Mouse (Mus musculus) neural tube, embryonic 10.5 days (tissue): ENCODE results near the gene Duxbl2.
"Not testable (repeated sequence)": the region's sequence is repeated elsewhere in the genome, so short reads cannot be mapped to it uniquely, and the experiment has no call there.

Source experiments
- DNase-seq: peaks from one replicate; pipeline ENCODE4 v3.0.0-alpha.2; 2017; ENCODE audit warnings: low spot score; ENCODE audit errors: extremely low spot score

Duxbl2 gene

GRCm38 (mm10) chr14:26118150-26118549 is at the start of gene Duxbl2:
Gene Duxbl2 (plus strand): TSS chr14:26118349.
- not testable (repeated sequence) for DNase-seq

- not testable (repeated sequence) for DNase-seq
Observed at GRCm38 (mm10) chr14:26076620-26077390, 41.3 kb upstream of the Duxbl2 start.

- not testable (repeated sequence) for DNase-seq
Observed at GRCm38 (mm10) chr14:26081216-26081615, 36.9 kb upstream of the Duxbl2 start, which contains the start of gene Cphx2. Gene Cphx2 (plus strand): TSS chr14:26081516.

GRCm38 (mm10) chr14:26081997-26082396 is 36.2 kb upstream of the Duxbl2 start, which contains the start of gene Cphx3:
Gene Cphx3 (plus strand): TSS chr14:26082297.
- not testable (repeated sequence) for DNase-seq

GRCm38 (mm10) chr14:26097622-26098021 is 20.5 kb upstream of the Duxbl2 start:
- not testable (repeated sequence) for DNase-seq

- DNase-seq: not testable (repeated sequence)
Observed at GRCm38 (mm10) chr14:26118550-26119000, 426 bp downstream of the Duxbl2 start.

GRCm38 (mm10) chr14:26119095-26119494 is 946 bp downstream of the Duxbl2 start:
- DNase-seq: not testable (repeated sequence)

- DNase-seq: not testable (repeated sequence)
Observed at GRCm38 (mm10) chr14:26147095-26147494, 28.9 kb downstream of the Duxbl2 start.

- not testable (repeated sequence) for DNase-seq
Observed at GRCm38 (mm10) chr14:26156032-26156431, 37.9 kb downstream of the Duxbl2 start.

- DNase-seq: not testable (repeated sequence)
Observed at GRCm38 (mm10) chr14:26161156-26161555, 43.0 kb downstream of the Duxbl2 start.

GRCm38 (mm10) chr14:26162423-26162822 is 44.3 kb downstream of the Duxbl2 start:
- not testable (repeated sequence) for DNase-seq

GRCm38 (mm10) chr14:26165266-26165665 is 47.1 kb downstream of the Duxbl2 start:
- not testable (repeated sequence) for DNase-seq

GRCm38 (mm10) chr14:26173955-26174354 is 55.8 kb downstream of the Duxbl2 start:
- DNase-seq: not testable (repeated sequence)

GRCm38 (mm10) chr14:26175028-26175427 is 56.9 kb downstream of the Duxbl2 start:
- not testable (repeated sequence) for DNase-seq
